Mouse (Mus musculus): ENCODE results near the gene Cit.

Cit gene

GRCm38 (mm10) chr5:116030566-116031189, 185.6 kb downstream of the Cit start:
- intact Hi-C loops (cut with DNase I): no loop called here

GRCm38 (mm10) chr5:116031190-116031577, 186.1 kb downstream of the Cit start:
- intact Hi-C loops (cut with DNase I): no loop called here

- intact Hi-C loops (cut with DNase I): loop anchor here (5.0 kb wide), 2 partner anchors 86 to 176 kb away; no protein-coding TSS in a partner anchor
These were observed 191.4 kb downstream of the Cit start for GRCm38 (mm10) chr5:116036465-116036864.

- intact Hi-C loops (cut with DNase I): loop anchor here (5.0 kb wide), 2 partner anchors 85 to 175 kb away; no protein-coding TSS in a partner anchor
These were observed 192.7 kb downstream of the Cit start for GRCm38 (mm10) chr5:116037731-116038130.

- intact Hi-C loops (cut with DNase I): loop anchor here (5.0 kb wide), 2 partner anchors 83 to 173 kb away; no protein-coding TSS in a partner anchor
These were observed 194.6 kb downstream of the Cit start for GRCm38 (mm10) chr5:116039706-116040105.

GRCm38 (mm10) chr5:116042241-116042640, 197.2 kb downstream of the Cit start:
- intact Hi-C loops (cut with DNase I): no loop called here

- intact Hi-C loops (cut with DNase I): no loop called here
These were observed 200.5 kb downstream of the Cit start for GRCm38 (mm10) chr5:116045581-116045980.

- intact Hi-C loops (cut with DNase I): no loop called here
These were observed 201.2 kb downstream of the Cit start for GRCm38 (mm10) chr5:116046246-116046645.

GRCm38 (mm10) chr5:116048321-116048720, 203.2 kb downstream of the Cit start:
- intact Hi-C loops (cut with DNase I): no loop called here

- intact Hi-C loops (cut with DNase I): no loop called here
These were observed 204.7 kb downstream of the Cit start for GRCm38 (mm10) chr5:116049821-116050220.

GRCm38 (mm10) chr5:116052171-116052570, 207.1 kb downstream of the Cit start:
- intact Hi-C loops (cut with DNase I): no loop called here

- intact Hi-C loops (cut with DNase I): no loop called here
These were observed 207.7 kb downstream of the Cit start for GRCm38 (mm10) chr5:116052826-116053225.

Data from adrenal gland (tissue).